Mouse (Mus musculus) cortical plate, adult 2 months (tissue): ENCODE measurements around the gene Tiam1.

ENCODE experiments used
- CTCF ChIP-seq: fragments of 200-500 bp; IDR thresholded peaks from 2 replicates; pipeline ENCODE4 v1.5.1; 2011; ENCODE audit warnings: mild to moderate bottlenecking, control low read depth, low read length; ENCODE audit not compliant: insufficient read depth; ENCODE audit errors: extremely low read depth
- POLR2A ChIP-seq: fragments of 200-500 bp; IDR thresholded peaks from 2 replicates; pipeline ENCODE4 v1.6.1; 2011; ENCODE audit warnings: mild to moderate bottlenecking, low read length, control low read depth; ENCODE audit not compliant: insufficient read depth; ENCODE audit errors: extremely low read depth

- no peak for TF ChIP-seq POLR2A
- peak; percentile 93 for TF ChIP-seq CTCF
Measured at GRCm38 (mm10) chr16:89773657-89774552, 369.7 kb downstream of the Tiam1 start.
